Mouse (Mus musculus): Measurements from ENCODE around the gene H13. TPM values are rescaled to one million over a fixed set of nuclear protein-coding genes. Genes with fewer than 3 reads are reported as not detected.

H13 gene
- polyA plus RNA-seq, 1 experiment = 136 TPM

- H3K79me3 ChIP-seq (ENCODE audit: low read depth) = no peaks in the 10 kb centered on the region
- H3K79me2 ChIP-seq (ENCODE audit: control insufficient read depth, insufficient read depth) = no peaks in the 10 kb centered on the region
- no peaks in the 10 kb centered on the region for H3K27me3 ChIP-seq (ENCODE audit: control insufficient read depth, insufficient read depth, insufficient read length)
- no peak overlapping the region for H3K4me3 ChIP-seq (ENCODE audit: insufficient read depth, poor library complexity, severe bottlenecking)
- H3K36me3 ChIP-seq (ENCODE audit: control insufficient read depth, insufficient read depth) = no peaks in the 10 kb centered on the region
- H3ac ChIP-seq (ENCODE audit: control insufficient read depth, insufficient read length, low read depth) = no peak overlapping the region
- TF ChIP-seq FOSL1 (IDR thresholded peaks at IDR 0.05; ENCODE audit: insufficient read depth, low read length, poor library complexity, severe bottlenecking) (no peak), USF1 (IDR thresholded peaks at IDR 0.05; ENCODE audit: low read depth) (no peak), CTCF (IDR thresholded peaks at IDR 0.05; ENCODE audit: control insufficient read depth, insufficient read depth, insufficient read length) (no peak)
Observed at GRCm38 (mm10) chr2:152718076-152718475, 48.8 kb downstream of the H13 start.

GRCm38 (mm10) chr2:152723651-152724331, 54.5 kb downstream of the H13 start:
- no peak overlapping the region for H3K4me3 ChIP-seq (ENCODE audit: insufficient read depth, poor library complexity, severe bottlenecking)
- no peak overlapping the region for H3ac ChIP-seq (ENCODE audit: control insufficient read depth, insufficient read length, low read depth)
- peaks cover 17% of the 10 kb centered on the region for H3K79me2 ChIP-seq (ENCODE audit: control insufficient read depth, insufficient read depth)
- no peaks in the 10 kb centered on the region for H3K79me3 ChIP-seq (ENCODE audit: low read depth)
- no peaks in the 10 kb centered on the region for H3K36me3 ChIP-seq (ENCODE audit: control insufficient read depth, insufficient read depth)
- H3K27me3 ChIP-seq (ENCODE audit: control insufficient read depth, insufficient read depth, insufficient read length) = no peaks in the 10 kb centered on the region
- TF ChIP-seq MYOG (IDR thresholded peaks at IDR 0.05; ENCODE audit: control insufficient read depth, extremely low read depth, insufficient read length) = no peak
- no peak for TF ChIP-seq MYOD1 (IDR thresholded peaks at IDR 0.05; ENCODE audit: control insufficient read depth, insufficient read length, low read depth)
- TF ChIP-seq MAX (IDR thresholded peaks at IDR 0.05) = no peak
- no peak for TF ChIP-seq CEBPB (IDR thresholded peaks at IDR 0.05; ENCODE audit: low read depth)
- TF ChIP-seq USF1 (IDR thresholded peaks at IDR 0.05; ENCODE audit: low read depth) = no peak
- no peak for TF ChIP-seq CTCF (IDR thresholded peaks at IDR 0.05; ENCODE audit: control insufficient read depth, insufficient read depth, insufficient read length)
- TF ChIP-seq FOSL1 (IDR thresholded peaks at IDR 0.05; ENCODE audit: insufficient read depth, low read length, poor library complexity, severe bottlenecking) = no peak

GRCm38 (mm10) chr2:152724332-152724723, 55.1 kb downstream of the H13 start:
- peaks cover 22% of the 10 kb centered on the region for H3K79me2 ChIP-seq (ENCODE audit: control insufficient read depth, insufficient read depth)
- no peaks in the 10 kb centered on the region for H3K36me3 ChIP-seq (ENCODE audit: control insufficient read depth, insufficient read depth)
- TF ChIP-seq CEBPB (IDR thresholded peaks at IDR 0.05; ENCODE audit: low read depth) = no peak
- TF ChIP-seq MAX (IDR thresholded peaks at IDR 0.05) = no peak
- no peak for TF ChIP-seq MYOD1 (IDR thresholded peaks at IDR 0.05; ENCODE audit: control insufficient read depth, insufficient read length, low read depth)
- TF ChIP-seq USF1 (IDR thresholded peaks at IDR 0.05; ENCODE audit: low read depth) = no peak
- no peak for TF ChIP-seq MYOG (IDR thresholded peaks at IDR 0.05; ENCODE audit: control insufficient read depth, extremely low read depth, insufficient read length)
- TF ChIP-seq FOSL1 (IDR thresholded peaks at IDR 0.05; ENCODE audit: insufficient read depth, low read length, poor library complexity, severe bottlenecking) = no peak
- TF ChIP-seq CTCF (IDR thresholded peaks at IDR 0.05; ENCODE audit: control insufficient read depth, insufficient read depth, insufficient read length) = no peak
- no peak overlapping the region for H3ac ChIP-seq (ENCODE audit: control insufficient read depth, insufficient read length, low read depth)
- no peak overlapping the region for H3K4me3 ChIP-seq (ENCODE audit: insufficient read depth, poor library complexity, severe bottlenecking)
- H3K27me3 ChIP-seq (ENCODE audit: control insufficient read depth, insufficient read depth, insufficient read length) = no peaks in the 10 kb centered on the region
- H3K79me3 ChIP-seq (ENCODE audit: low read depth) = no peaks in the 10 kb centered on the region

- peaks cover 22% of the 10 kb centered on the region for H3K79me2 ChIP-seq (ENCODE audit: control insufficient read depth, insufficient read depth)
- TF ChIP-seq CTCF (IDR thresholded peaks at IDR 0.05; ENCODE audit: control insufficient read depth, insufficient read depth, insufficient read length) (no peak), USF1 (IDR thresholded peaks at IDR 0.05; ENCODE audit: low read depth) (no peak), MYOD1 (IDR thresholded peaks at IDR 0.05; ENCODE audit: control insufficient read depth, insufficient read length, low read depth) (no peak), MYOG (IDR thresholded peaks at IDR 0.05; ENCODE audit: control insufficient read depth, extremely low read depth, insufficient read length) (no peak), MAX (IDR thresholded peaks at IDR 0.05) (no peak), FOSL1 (IDR thresholded peaks at IDR 0.05; ENCODE audit: insufficient read depth, low read length, poor library complexity, severe bottlenecking) (no peak), CEBPB (IDR thresholded peaks at IDR 0.05; ENCODE audit: low read depth) (no peak)
- H3K27me3 ChIP-seq (ENCODE audit: control insufficient read depth, insufficient read depth, insufficient read length) = no peaks in the 10 kb centered on the region
- H3K36me3 ChIP-seq (ENCODE audit: control insufficient read depth, insufficient read depth) = no peaks in the 10 kb centered on the region
- H3K4me3 ChIP-seq (ENCODE audit: insufficient read depth, poor library complexity, severe bottlenecking) = no peak overlapping the region
- H3K79me3 ChIP-seq (ENCODE audit: low read depth) = no peaks in the 10 kb centered on the region
- H3ac ChIP-seq (ENCODE audit: control insufficient read depth, insufficient read length, low read depth) = no peak overlapping the region
Observed at GRCm38 (mm10) chr2:152725178-152725750, 56.0 kb downstream of the H13 start.

GRCm38 (mm10) chr2:152726213-152726612, 57.0 kb downstream of the H13 start:
- TF ChIP-seq USF1 (IDR thresholded peaks at IDR 0.05; ENCODE audit: low read depth) = no peak
- no peak for TF ChIP-seq MAX (IDR thresholded peaks at IDR 0.05)
- TF ChIP-seq CEBPB (IDR thresholded peaks at IDR 0.05; ENCODE audit: low read depth) = no peak
- TF ChIP-seq MYOD1 (IDR thresholded peaks at IDR 0.05; ENCODE audit: control insufficient read depth, insufficient read length, low read depth) = no peak
- no peak for TF ChIP-seq CTCF (IDR thresholded peaks at IDR 0.05; ENCODE audit: control insufficient read depth, insufficient read depth, insufficient read length)
- Histone ChIP-seq H3K36me3 (ENCODE audit: control insufficient read depth, insufficient read depth) (no peaks in the 10 kb centered on the region), H3K4me3 (ENCODE audit: insufficient read depth, poor library complexity, severe bottlenecking) (no peak overlapping the region), H3K27me3 (ENCODE audit: control insufficient read depth, insufficient read depth, insufficient read length) (no peaks in the 10 kb centered on the region), H3K79me2 (ENCODE audit: control insufficient read depth, insufficient read depth) (peaks cover 22% of the 10 kb centered on the region), H3ac (ENCODE audit: control insufficient read depth, insufficient read length, low read depth) (no peak overlapping the region), H3K79me3 (ENCODE audit: low read depth) (peaks cover 1% of the 10 kb centered on the region)

All from C2C12 (cell line).